Mouse (Mus musculus) olfactory bulb, adult 2 months (tissue): ENCODE results near the gene Asic2.

Experiments used
- CTCF ChIP-seq: fragments of 200-500 bp; IDR thresholded peaks from 2 replicates; pipeline ENCODE4 v1.5.1; 2012; ENCODE audit warnings: low read depth, mild to moderate bottlenecking, low read length, moderate library complexity; ENCODE audit not compliant: insufficient read depth
- POLR2A ChIP-seq: fragments of 200-500 bp; IDR thresholded peaks from 2 replicates; pipeline ENCODE4 v1.6.1; 2012; ENCODE audit warnings: mild to moderate bottlenecking, low read depth, low read length, moderate library complexity; ENCODE audit not compliant: insufficient read depth

DNA sequence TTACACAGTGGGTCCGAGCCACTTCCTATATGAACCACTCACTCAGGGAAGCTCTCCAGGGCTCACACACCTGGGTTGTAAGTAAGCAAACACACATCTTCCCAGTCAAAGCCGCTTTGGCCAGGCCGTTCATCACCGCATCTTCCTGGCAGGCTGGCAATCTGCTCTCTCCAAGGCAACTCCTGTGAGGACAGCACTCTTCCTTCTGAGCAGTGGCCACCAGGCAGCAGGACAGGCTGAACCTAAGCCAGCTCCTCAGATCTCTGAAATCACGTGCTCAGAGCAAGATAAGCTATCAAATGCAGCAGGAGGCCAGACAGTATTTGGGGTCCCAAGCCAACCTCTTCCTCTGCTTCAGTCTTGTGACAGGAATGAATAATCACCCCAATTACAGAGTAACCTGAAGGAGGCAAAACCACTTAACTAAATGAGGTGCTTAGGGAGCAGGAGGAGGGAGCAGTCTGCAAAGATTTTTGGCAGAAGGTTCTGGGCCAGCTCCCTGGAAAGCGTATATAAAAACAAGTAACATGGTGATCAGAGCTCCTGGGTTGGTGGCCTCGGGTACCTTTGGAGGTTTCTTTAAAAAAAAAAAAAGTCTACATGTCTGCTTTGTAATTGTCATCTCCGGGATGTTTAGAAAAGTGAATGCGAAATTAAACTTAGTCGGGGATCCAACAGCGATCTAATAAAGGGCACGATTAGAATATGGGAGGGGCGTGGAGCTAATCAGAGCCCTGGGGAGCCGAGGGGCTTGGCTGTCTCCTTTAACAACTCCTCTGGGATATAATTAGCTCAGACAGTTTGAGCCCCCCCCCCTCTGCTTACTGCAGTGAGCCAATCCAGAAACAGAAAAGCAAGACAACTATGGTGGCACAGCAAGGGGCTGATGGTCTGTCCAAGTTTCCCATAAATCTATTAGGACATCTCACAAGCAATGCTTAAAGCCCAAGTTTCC is 450.0 kb downstream of the Asic2 start:
- TF ChIP-seq CTCF (no peak), POLR2A (no peak)
